In genomic region chr5:140545651-140546050, GRCm38 (mm10) we compare ENCODE assay signal across 23 mouse cellular contexts. TPM values are rescaled to one million over a fixed set of nuclear protein-coding genes. Genes with fewer than 3 reads are reported as not detected.
"Had no signal": no experiment of that assay in that cellular context is flagged by ENCODE, and none has a peak within 500 bp of the region (broad histone marks: within the 10 kb centered on the region; RNA-seq: fewer than 3 reads in every experiment).

No protein-coding gene starts in this region.

- H3K9ac ChIP-seq: liver, embryonic 15.5 days; liver, postnatal 0 days; lung, embryonic 15.5 days; midbrain, embryonic 15.5 days; neural tube, embryonic 12.5 days; stomach, embryonic 15.5 days had no signal

- H3K36me3 ChIP-seq: liver, embryonic 15.5 days; lung, embryonic 15.5 days; midbrain, embryonic 15.5 days; neural tube, embryonic 12.5 days; stomach, embryonic 15.5 days had no signal

- H3K4me2 ChIP-seq: liver, embryonic 15.5 days; lung, embryonic 15.5 days; midbrain, embryonic 15.5 days; neural tube, embryonic 12.5 days; stomach, embryonic 15.5 days had no signal

- H3K9me3 ChIP-seq: liver, embryonic 15.5 days; lung, embryonic 15.5 days; midbrain, embryonic 15.5 days; stomach, embryonic 15.5 days had no signal

- H3K4me1 ChIP-seq: liver, embryonic 15.5 days; megakaryocyte, embryonic 14.5 days; stomach, embryonic 15.5 days had no signal

- DNase-seq: liver, postnatal 0 days; lung, adult 2 months; lung, postnatal 10 days; lung, postnatal 36 days; right cerebral cortex, postnatal 14 days; thymus, adult 2 months; thymus, postnatal 25 days; thymus, postnatal 4 days had no signal

- H3K27me3 ChIP-seq: lung, embryonic 15.5 days; midbrain, embryonic 15.5 days; neural tube, embryonic 12.5 days; stomach, embryonic 15.5 days had no signal

- H3K27ac ChIP-seq: liver, embryonic 15.5 days; lung, embryonic 15.5 days; macrophage; midbrain, embryonic 15.5 days; neural tube, embryonic 12.5 days; stomach, embryonic 15.5 days; stomach, postnatal 0 days had no signal

- H3K4me3 ChIP-seq: liver, embryonic 15.5 days; lung, embryonic 15.5 days; megakaryocyte, embryonic 14.5 days; midbrain, embryonic 15.5 days; neural tube, embryonic 12.5 days; stomach, embryonic 15.5 days had no signal

- ATAC-seq: liver, postnatal 0 days; midbrain, embryonic 15.5 days had no signal

RNA-seq across cellular contexts. Expression of gene Grifin, which starts 19.2 kb away (rescaled TPM):
- total RNA-seq: megakaryocyte progenitor cell, adult 5-6 weeks; midbrain, postnatal 0 days; monocyte, adult 5-6 weeks; neutrophil, adult 5-6 weeks had no signal
- polyA plus RNA-seq: liver, postnatal 0 days; lung, adult 2 months; lung, embryonic 15.5 days; macrophage; midbrain, embryonic 15.5 days; midbrain, postnatal 0 days; neural tube, embryonic 12.5 days; neural tube, embryonic 14.5 days; testis, adult 2 months; urinary bladder, adult 2 months had no signal
